Mouse (Mus musculus): ENCODE data around the gene Rhbdf2. TPM values are rescaled to one million over a fixed set of nuclear protein-coding genes. Genes with fewer than 3 reads are reported as not detected.

Gene Rhbdf2
- polyA plus RNA-seq, 1 experiment from 2014 or later: 8.0 TPM

DNA sequence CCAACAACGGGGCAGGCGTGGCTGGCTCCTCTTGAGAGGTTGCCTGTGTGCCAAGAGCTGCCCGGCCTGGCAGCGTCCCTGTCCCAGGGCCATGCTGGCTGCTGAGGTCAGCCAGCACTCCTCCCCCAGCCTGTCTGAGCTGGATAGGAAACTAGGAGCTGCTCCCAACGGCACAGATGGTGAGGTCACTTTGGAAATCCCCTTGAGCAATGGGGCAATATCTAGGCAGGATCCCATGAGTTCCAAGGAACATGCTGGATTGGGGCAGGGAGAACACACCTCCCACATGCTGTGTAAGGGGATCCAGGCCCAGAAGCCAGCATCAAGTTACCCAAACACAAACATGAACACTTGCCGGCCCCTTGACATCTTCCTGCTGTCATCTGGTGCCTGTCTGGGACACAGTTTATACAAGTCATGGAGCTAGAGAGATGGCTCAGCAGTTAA lies 5.5 kb downstream of the Rhbdf2 start:
- 20% methylated on average over 6 of the region's 6 CpGs for WGBS
- H3K4me3 ChIP-seq: no peak overlapping the region
- no peaks in the 10 kb centered on the region for H3K36me3 ChIP-seq
- peak overlapping the region; percentile 77 for H3K4me2 ChIP-seq
- H3K4me1 ChIP-seq: peaks cover 92% of the 10 kb centered on the region
- no peak for ATAC-seq (ENCODE audit: extremely low read depth, insufficient number of reproducible peaks, low FRiP score, low TSS enrichment)
- no peaks in the 10 kb centered on the region for H3K27me3 ChIP-seq (replicated peaks)
- no peaks in the 10 kb centered on the region for H3K9me3 ChIP-seq
- H3K9ac ChIP-seq: peak overlapping the region; percentile 54
- H3K27ac ChIP-seq (replicated peaks): peak overlapping the region; percentile 69

DNA sequence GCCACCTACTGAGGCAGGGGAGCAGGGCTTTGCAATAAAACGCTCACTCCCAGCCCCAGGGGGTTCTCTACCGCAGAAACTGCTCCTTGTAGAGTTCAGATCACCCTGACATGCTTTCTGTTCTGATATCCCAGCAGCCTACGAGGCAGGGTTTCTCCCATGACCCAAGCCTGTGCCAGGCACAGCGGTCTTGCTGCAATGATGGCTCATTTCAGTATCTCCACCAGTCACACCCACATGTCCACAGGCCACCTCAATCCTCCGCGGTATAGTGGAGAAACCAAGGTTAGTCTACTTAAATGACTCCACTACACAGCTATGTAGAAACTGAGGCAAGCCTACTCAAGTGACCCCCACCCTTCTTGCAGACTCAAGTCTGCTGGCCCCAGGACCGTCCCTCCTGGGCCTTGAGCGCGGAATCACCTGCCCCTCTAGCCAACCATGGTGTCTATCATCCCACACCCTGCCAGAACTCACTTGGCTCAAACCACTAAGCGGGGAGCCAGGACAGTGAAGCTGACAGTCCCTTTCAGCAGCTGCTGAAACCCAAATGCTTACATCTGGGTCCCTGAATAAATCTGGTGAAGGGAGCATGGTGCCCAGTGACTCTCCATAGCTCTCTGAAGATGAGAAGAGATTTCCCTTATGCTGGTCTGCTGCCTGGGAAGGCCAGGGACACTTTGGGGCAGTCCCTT lies 6.1 kb downstream of the Rhbdf2 start:
- 57% methylated on average over 10 of the region's 10 CpGs for WGBS
- ATAC-seq (ENCODE audit: extremely low read depth, insufficient number of reproducible peaks, low FRiP score, low TSS enrichment): no peak

DNA sequence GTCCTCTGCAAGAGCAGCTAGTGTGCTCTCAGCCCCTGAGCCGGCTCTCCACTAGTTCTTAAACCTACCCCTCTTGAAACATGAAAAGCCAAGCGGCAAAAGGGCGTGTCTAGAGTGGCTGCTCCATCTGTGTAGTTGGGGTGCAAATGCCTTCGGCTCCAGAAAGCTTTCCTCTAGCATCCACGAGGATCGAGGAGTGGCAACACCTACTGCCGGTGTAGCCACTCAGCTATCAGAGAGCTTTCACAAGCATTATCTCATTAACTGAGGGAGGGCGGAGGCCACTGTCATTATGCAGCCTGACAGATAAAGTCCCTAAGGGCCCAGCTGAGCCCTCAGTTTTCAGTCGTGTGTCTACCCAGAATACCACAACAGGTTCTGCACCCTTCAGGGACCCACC lies 6.7 kb downstream of the Rhbdf2 start:
- Histone ChIP-seq H3K9ac (peak overlapping the region; percentile 52; the same call in 1 of the 2 replicates), H3K36me3 (no peaks in the 10 kb centered on the region), H3K4me1 (peaks cover 92% of the 10 kb centered on the region), H3K4me2 (peak overlapping the region; percentile 77), H3K4me3 (no peak overlapping the region), H3K27ac (replicated peaks) (peak overlapping the region; percentile 69; the same call in 1 of the 2 replicates), H3K27me3 (replicated peaks) (no peaks in the 10 kb centered on the region), H3K9me3 (no peaks in the 10 kb centered on the region)
- ATAC-seq (ENCODE audit: extremely low read depth, insufficient number of reproducible peaks, low FRiP score, low TSS enrichment): no peak
- WGBS: 16% methylated on average over 9 of the region's 9 CpGs

More for the DNA sequence above, 6.1 kb downstream of the Rhbdf2 start:
- H3K27me3 ChIP-seq (replicated peaks): no peaks in the 10 kb centered on the region
- peak overlapping the region; percentile 69 for H3K27ac ChIP-seq (replicated peaks)
- peak overlapping the region; percentile 54; the same call in 1 of the 2 replicates for H3K9ac ChIP-seq
- peak overlapping the region; percentile 77 for H3K4me2 ChIP-seq
- H3K36me3 ChIP-seq: no peaks in the 10 kb centered on the region
- H3K9me3 ChIP-seq: no peaks in the 10 kb centered on the region
- peaks cover 92% of the 10 kb centered on the region for H3K4me1 ChIP-seq
- H3K4me3 ChIP-seq: no peak overlapping the region; the same call in 1 of the 2 replicates

DNA sequence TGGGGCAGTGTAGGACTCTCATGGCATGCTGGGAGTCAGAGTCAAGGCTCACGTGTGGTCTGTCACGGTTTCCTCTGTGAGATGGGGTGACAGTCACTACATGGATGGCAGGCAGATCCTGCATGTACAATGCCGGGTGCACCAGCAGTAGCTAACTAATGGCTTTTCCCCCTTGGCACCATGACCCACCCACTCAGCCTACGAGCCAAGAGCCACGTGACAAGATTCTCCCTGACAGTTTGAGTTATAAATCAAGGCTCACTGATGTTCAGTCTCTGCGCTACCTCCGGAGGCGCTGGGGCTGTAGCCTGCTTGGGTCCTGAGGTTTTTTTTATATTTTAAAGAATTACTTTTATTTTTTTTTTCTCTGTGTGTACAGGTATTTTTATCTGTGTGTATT lies 7.3 kb downstream of the Rhbdf2 start:
- WGBS: 67% methylated on average over 8 of the region's 8 CpGs
- Histone ChIP-seq H3K9ac (no peak overlapping the region), H3K9me3 (no peaks in the 10 kb centered on the region), H3K4me1 (peaks cover 92% of the 10 kb centered on the region), H3K36me3 (no peaks in the 10 kb centered on the region), H3K27me3 (replicated peaks) (no peaks in the 10 kb centered on the region), H3K4me3 (no peak overlapping the region), H3K27ac (replicated peaks) (no peak overlapping the region), H3K4me2 (peak overlapping the region; percentile 77)
- ATAC-seq (ENCODE audit: extremely low read depth, insufficient number of reproducible peaks, low FRiP score, low TSS enrichment): no peak

DNA sequence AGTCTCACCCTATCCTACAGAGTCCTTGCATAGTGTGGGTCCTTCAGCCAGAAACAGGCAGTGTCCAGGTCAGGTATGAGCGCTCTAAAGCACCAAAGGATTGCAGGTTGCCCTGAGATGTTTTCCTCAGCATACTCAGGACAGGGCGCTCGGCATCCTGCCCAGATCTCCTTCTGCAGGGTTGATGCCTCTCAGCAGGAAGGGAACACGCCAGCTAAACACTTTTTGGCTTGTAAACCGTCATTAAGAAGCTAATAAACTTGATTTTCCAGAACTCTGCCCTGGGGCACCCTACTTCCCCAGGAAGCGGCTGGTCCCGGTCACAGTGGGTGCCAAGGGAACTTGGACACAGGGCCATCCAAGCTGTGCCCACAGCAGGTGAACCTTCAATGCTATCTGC lies 7.7 kb downstream of the Rhbdf2 start:
- H3K36me3 ChIP-seq: no peaks in the 10 kb centered on the region
- no peaks in the 10 kb centered on the region for H3K27me3 ChIP-seq (replicated peaks)
- no peak overlapping the region for H3K4me3 ChIP-seq
- H3K9ac ChIP-seq: no peak overlapping the region
- H3K9me3 ChIP-seq: no peaks in the 10 kb centered on the region
- no peak overlapping the region for H3K27ac ChIP-seq (replicated peaks)
- no peak overlapping the region for H3K4me2 ChIP-seq
- WGBS: 90% methylated on average over 7 of the region's 7 CpGs
- ATAC-seq (ENCODE audit: extremely low read depth, insufficient number of reproducible peaks, low FRiP score, low TSS enrichment): no peak
- H3K4me1 ChIP-seq: peaks cover 92% of the 10 kb centered on the region

DNA sequence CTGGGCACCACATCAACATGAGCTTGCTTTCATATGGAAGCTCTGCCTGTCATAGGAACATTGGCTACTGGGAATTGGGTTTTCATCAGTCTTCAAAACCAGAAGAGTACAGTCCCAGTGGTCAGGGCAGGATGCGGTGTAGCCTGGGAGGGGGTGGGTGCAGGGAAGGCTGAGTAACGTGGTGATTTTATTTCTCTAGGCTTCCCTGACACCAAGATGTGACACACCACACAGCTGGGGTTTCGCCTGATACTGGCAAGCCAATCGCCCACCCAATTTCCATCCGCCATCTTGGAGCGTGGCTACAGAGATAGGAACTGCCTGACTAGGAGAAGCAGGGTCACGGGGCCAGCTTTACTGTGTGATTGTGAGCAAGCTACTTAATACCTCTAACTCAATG lies 8.2 kb downstream of the Rhbdf2 start:
- Histone ChIP-seq H3K9ac (no peak overlapping the region), H3K27me3 (replicated peaks) (no peaks in the 10 kb centered on the region), H3K4me3 (no peak overlapping the region), H3K27ac (replicated peaks) (no peak overlapping the region), H3K4me1 (peaks cover 94% of the 10 kb centered on the region), H3K36me3 (no peaks in the 10 kb centered on the region), H3K4me2 (no peak overlapping the region), H3K9me3 (no peaks in the 10 kb centered on the region)
- ATAC-seq (ENCODE audit: extremely low read depth, insufficient number of reproducible peaks, low FRiP score, low TSS enrichment): no peak
- 90% methylated on average over 7 of the region's 7 CpGs for WGBS

DNA sequence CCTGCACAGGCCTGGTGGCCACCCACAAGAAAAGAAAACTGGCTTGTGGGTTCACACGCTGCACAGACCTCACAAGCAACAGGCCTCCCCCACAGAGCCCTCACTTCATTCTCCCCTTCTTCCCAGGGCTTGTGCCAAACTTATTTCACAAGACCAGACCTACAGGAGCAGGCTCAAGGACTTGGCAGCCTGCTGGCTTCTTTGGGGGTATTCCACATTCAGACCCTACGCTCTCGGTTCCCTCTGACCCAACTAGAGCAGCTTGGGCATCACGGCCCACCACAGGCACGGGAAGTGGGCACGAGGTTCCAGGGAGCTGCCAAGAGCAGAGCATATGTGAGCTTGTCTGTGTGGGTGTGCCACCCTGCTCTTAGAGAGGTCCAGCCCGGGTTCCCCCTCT lies 9.2 kb downstream of the Rhbdf2 start:
- no peaks in the 10 kb centered on the region for H3K27me3 ChIP-seq (replicated peaks)
- H3K27ac ChIP-seq (replicated peaks): no peak overlapping the region
- H3K9me3 ChIP-seq: no peaks in the 10 kb centered on the region
- no peak overlapping the region for H3K4me3 ChIP-seq
- WGBS: 82% methylated on average over 7 of the region's 7 CpGs
- H3K4me1 ChIP-seq: peaks cover 88% of the 10 kb centered on the region
- H3K4me2 ChIP-seq: no peak overlapping the region
- H3K9ac ChIP-seq: no peak overlapping the region
- H3K36me3 ChIP-seq: 0 out of 2 replicates have a peak, but pooled peaks cover 4% of the 10 kb centered on the region
- ATAC-seq (ENCODE audit: extremely low read depth, insufficient number of reproducible peaks, low FRiP score, low TSS enrichment): no peak

DNA sequence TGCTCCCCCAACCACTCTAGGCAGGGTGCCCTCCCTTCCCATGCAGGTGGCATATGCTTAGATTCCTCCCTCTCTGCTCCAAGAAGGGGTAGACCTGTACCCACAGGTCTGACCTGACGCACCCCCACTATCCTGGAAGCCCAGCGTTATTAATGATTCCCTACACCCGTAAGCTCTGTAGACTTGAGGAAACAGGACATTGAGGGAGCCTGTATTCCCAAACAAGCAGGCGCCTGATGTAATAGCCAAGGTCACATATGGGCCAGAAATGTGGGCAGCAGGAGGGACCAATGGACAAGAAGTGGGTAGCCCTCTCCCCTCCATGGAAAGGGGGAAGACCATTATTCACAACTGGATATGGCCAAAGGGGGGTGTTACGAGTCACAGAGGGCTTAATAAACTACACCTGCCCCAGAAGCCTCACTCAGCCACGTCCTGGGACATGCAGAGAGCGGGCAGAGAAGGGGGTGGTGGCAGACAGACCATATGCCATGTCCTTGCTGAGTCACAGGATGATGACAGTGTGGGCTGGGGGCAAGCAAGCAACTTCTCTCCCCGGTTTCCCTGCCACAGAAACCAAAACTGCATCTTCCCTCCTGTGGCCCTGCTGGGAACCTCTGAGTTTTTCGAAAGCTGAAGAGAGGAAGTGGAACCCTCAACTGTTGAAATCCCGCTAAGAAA lies 10.2 kb downstream of the Rhbdf2 start:
- Histone ChIP-seq H3K4me3 (no peak overlapping the region; the same call in 1 of the 2 replicates), H3K4me2 (peak overlapping the region; percentile 56), H3K9ac (peak overlapping the region; percentile 52; the same call in 1 of the 2 replicates), H3K27ac (replicated peaks) (peak overlapping the region; percentile 63), H3K27me3 (replicated peaks) (no peaks in the 10 kb centered on the region), H3K36me3 (0 out of 2 replicates have a peak, but pooled peaks cover 4% of the 10 kb centered on the region), H3K9me3 (no peaks in the 10 kb centered on the region), H3K4me1 (peaks cover 78% of the 10 kb centered on the region)
- ATAC-seq (ENCODE audit: extremely low read depth, insufficient number of reproducible peaks, low FRiP score, low TSS enrichment): no peak
- 73% methylated on average over 10 of the region's 10 CpGs for WGBS

DNA sequence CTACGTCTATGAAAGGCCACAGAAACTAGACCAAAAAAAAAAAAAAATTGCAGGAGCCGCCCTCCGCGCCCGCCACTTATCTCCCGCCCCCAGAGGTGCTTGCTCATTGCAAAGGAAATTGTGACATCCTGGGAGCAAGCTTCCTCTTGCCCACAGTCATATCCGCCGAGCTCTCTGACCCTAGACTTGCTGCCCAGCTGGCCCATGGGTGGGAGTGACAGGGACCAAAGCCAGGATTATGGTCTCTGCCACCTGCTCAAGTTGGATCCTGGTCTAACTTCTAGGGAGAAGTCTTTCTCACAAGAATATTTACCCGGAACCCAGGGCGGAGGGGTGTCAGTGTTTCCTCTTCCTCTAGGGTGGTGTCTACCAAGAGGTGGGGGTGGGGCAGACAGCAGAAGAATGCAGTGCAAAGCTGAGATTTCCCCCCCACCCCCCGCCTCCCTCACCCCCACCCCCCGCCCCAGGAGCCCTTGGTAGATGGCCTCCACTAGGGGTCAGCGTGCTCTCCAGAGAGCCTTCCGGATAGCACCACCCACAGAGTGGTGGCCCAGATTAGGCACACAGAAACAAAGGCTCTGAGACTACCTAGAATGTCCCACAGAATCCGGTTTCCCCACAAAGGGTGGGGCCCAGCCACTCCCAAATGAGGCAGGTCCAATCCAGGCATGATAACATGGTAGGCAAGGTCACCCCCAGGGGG lies 10.9 kb downstream of the Rhbdf2 start:
- Histone ChIP-seq H3K9ac (peak overlapping the region; percentile 52; the same call in 1 of the 2 replicates), H3K4me3 (peak overlapping the region; percentile 20; the same call in 1 of the 2 replicates), H3K27ac (replicated peaks) (peak overlapping the region; percentile 63), H3K27me3 (replicated peaks) (no peaks in the 10 kb centered on the region), H3K9me3 (no peaks in the 10 kb centered on the region), H3K4me2 (peak overlapping the region; percentile 56), H3K36me3 (0 out of 2 replicates have a peak, but pooled peaks cover 4% of the 10 kb centered on the region), H3K4me1 (peaks cover 71% of the 10 kb centered on the region)
- WGBS: 30% methylated on average over 14 of the region's 15 CpGs
- no peak for ATAC-seq (ENCODE audit: extremely low read depth, insufficient number of reproducible peaks, low FRiP score, low TSS enrichment)

DNA sequence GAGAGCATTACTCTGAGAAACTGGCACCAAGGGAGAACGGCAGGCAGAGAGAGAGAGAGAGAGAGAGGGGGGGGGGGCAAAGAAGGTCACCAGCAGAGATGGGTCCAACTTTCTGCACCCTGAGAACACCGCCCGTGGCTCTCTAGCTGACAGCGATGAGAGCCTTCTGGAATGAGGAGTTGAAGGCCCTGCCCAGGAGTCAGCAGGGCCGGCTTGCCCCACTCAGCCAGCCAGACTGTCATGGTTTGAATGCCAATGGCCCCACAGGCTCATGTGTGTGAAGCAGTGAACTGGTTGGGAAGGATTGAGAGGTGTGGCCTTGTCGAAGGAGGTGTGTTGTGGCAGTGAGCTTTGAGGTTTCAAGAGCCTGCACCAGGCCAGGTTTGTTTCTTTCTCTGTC lies 13.6 kb downstream of the Rhbdf2 start:
- peaks cover 13% of the 10 kb centered on the region for H3K36me3 ChIP-seq
- H3K4me1 ChIP-seq: peaks cover 57% of the 10 kb centered on the region
- no peaks in the 10 kb centered on the region for H3K27me3 ChIP-seq (replicated peaks)
- no peak for ATAC-seq (ENCODE audit: extremely low read depth, insufficient number of reproducible peaks, low FRiP score, low TSS enrichment)
- no peaks in the 10 kb centered on the region for H3K9me3 ChIP-seq
- WGBS: 85% methylated on average over 6 of the region's 6 CpGs
- no peak overlapping the region for H3K27ac ChIP-seq (replicated peaks)
- no peak overlapping the region for H3K9ac ChIP-seq
- H3K4me3 ChIP-seq: no peak overlapping the region
- no peak overlapping the region for H3K4me2 ChIP-seq

DNA sequence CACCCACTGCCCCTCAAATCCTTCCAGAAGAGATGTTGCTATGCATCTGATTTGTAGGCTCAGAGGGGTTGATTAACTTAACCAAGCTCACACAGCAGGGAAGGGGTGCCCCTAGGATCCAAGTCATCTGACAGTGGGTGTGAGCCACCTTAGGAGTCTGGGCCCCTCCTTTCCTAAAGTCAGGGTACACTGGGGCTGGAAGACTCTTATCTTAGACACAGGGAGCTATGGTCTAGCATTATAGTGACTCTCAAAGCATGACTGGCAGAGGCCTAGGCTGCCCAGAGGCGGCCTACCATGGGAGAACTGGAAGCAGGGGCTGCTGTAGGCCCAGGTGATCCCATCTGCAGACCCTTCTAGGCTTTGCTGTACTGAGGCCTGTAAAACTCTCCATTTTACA lies 14.3 kb downstream of the Rhbdf2 start:
- no peaks in the 10 kb centered on the region for H3K27me3 ChIP-seq (replicated peaks)
- H3K27ac ChIP-seq (replicated peaks): no peak overlapping the region
- WGBS: 93% methylated on average over 1 of the region's 1 CpGs
- H3K9me3 ChIP-seq: no peaks in the 10 kb centered on the region
- peaks cover 16% of the 10 kb centered on the region for H3K36me3 ChIP-seq
- peaks cover 51% of the 10 kb centered on the region for H3K4me1 ChIP-seq
- no peak overlapping the region for H3K4me3 ChIP-seq
- no peak overlapping the region for H3K9ac ChIP-seq
- no peak overlapping the region for H3K4me2 ChIP-seq
- no peak for ATAC-seq (ENCODE audit: extremely low read depth, insufficient number of reproducible peaks, low FRiP score, low TSS enrichment)
